Mouse (Mus musculus) 3T3-L1 (cell line): ENCODE results near the gene Cptp.

Experiments
- DNase-seq: peaks from one replicate; pipeline ENCODE4 v3.0.0-alpha.2; 2015; ENCODE audit warnings: low read depth, low spot score

Cptp gene

DNA sequence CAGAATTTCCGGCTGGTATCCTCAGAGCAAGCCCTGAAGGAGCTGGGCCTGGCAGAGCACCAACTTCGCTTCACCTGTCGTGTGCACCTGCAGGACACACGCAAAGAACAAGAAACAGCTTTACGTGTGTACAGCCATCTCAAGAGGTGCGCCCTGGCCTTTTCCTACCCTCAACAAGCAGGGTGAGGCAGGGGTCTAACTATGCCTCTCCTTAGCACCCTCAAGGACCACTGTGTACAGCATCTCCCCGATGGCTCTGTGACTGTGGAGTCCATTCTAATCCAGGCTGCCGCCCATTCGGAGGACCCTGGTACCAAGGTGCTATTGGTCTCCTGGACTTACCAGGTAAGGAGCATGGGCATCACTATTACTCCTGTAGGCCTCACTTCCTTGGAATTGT lies 18.9 kb upstream of the Cptp start:
- DNase-seq: no peak

DNA sequence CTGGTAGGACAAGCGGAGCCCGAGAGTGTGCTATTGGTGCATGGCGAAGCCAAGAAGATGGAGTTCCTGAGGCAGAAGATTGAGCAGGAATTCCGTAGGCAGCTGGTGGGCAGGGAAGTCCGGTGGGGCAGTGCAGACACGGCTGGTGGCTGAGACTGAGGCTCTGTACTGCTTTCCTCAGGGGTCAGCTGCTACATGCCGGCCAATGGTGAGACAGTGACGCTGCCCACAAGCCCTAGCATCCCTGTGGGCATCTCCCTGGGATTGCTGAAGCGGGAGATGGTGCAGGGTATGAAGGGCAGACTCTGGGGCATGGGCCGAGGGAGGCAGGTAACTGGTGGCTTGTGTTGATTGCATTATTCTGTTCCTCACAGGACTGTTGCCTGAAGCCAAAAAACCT lies 18.4 kb upstream of the Cptp start:
- DNase-seq: no peak

DNA sequence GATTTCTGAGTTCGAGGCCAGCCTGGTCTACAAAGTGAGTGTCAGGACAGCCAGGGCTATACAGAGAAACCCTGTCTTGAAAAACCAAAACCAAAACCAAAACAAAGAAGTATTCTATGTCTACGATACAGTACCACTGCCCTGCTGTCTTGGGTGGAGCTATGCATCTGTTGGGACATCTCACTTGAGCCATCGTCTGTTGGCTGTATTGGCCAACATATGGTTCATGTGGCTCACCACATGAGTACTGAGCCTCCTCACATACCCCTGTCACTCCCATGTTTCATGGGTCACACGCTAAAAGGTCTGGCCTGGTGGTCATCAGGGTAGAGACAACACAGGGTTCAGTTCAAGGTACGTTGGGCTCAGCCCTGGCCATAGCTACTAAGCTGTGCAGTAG lies 17.1 kb upstream of the Cptp start:
- no peak for DNase-seq

DNA sequence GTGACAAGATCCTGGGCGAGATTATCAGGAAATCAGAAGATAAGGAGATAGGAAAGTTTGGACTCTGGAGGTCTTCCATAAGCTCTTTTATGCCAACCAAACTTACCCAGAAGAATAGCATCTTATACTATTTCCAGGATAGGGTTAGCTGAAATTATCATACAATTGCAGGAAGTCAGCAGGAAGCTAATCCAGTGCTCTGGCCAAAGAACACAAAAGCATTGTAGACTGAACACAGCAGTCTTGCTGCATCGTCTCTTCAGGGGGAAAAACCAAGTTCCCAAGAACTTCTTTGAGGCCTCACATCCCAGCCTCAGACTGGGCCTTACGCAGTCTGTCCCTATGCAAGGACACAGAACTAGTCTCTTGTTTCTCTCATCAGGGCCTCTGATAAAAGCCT lies 14.3 kb upstream of the Cptp start:
- DNase-seq: no peak

DNA sequence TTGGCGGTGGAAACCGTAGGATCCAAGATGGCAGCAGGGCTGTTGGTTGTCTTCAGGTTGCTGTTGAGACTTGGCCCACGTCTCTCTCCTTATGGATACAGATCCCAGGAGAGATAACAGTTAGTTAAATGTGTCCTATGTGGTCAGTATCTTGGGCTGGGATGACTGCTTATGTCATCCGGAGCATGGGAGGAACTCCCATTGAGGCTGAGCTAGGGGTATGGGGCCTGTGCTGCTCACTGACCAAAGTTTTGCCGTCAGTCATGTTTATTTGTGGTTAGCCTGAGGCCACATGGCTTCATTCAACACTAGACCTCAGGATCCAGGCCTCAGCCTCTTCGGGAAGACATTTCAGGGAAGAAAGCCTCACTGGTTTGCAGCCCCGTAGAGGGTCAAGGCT lies 2.2 kb upstream of the Cptp start:
- DNase-seq: peak; percentile 79

DNA sequence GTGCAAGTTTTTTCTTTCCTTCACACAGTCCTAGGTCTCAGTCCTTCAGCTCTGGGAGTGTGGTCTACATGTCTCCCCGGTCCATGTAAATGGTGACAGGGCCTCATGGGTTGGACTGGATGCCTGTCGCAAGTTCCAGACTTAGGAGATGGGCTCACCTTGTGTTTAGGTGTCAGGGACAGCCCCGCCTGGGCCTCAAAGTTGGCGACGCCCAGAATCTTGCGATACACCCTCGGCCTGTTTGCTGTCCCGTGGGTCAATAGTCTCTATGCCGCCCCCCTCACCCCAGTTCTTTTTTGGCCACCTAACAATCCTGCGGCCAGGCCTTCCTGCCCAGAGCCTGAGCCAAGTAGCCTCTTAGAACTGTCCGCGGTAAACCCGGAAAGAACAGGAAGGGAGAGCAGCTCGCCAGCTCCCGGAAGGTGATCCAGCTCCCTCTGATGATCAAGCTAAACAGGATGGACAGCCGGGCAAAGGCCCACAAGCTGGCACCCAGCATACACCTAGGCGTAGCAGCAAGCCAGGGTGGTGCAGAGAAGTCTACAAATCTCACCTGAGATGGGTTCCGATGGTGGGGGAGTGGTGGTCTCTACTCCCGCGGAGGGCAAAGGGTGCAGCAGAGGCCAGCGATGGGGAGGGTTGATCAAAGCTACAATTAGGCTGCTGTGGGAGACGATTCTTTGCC lies 484 bp downstream of the Cptp start:
- DNase-seq: peak; percentile 68

DNA sequence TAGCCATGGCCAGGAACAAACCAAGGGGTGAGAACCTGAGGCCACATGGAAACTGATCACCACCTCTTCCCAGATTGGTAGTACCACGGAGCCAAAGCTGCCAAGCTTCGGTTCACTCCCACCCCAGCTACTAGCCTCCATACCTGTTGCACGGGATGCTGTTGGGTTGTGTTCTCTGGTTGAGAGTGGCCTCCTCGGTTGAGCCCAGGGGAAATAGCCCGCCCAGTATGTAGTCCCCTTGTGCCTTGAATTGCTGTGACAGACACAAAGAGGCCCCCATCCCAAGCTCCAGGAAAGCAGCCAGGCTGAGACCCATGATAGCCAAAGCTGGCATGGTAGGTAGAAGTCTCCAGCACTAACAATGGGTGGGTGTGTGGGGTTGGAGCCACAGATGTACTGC lies 6.2 kb downstream of the Cptp start, which contains the start of gene Tas1r3:
Tas1r3 (minus strand) TSS at position 362 of the 400 bp plus-strand sequence.
- no peak for DNase-seq

DNA sequence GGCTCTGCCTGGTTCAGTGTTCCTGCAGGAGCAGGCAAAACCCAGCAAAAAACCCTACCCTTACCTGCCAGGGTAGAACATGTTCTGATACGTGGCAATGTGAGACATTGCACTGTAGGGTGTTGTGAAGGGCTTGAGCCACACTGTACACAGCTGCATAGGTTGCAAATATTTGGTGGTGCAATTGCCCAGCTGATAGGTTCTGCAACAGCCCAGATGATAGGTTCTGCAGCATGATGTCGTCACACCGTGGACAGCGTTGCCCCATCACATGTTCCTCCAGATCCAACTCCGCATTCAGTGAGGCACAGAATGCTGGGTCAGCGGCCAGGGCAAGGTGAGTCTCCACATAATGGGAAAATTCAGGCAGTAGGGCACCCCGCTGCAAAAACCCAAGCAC lies 7.5 kb downstream of the Cptp start:
- no peak for DNase-seq

DNA sequence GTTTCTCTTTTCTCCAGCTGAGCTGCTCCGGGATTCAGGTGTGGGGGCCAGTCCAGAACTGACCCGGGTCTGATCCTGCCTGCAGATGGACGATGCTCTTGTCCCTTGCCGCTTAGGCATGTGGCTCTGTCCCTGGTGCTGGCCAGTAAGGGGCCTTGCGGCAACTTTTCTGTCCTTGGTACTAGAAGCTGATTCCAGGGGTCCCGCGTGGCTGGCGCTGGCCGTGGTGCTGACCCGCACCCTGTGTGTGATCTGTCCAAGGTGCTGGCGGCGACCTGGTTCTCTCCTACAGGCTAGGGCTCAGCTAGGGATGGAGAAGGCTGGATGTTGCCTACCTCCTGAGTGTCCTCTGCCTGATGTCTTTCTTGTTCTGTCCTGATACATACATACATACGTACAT lies 9.9 kb downstream of the Cptp start:
- peak; percentile 43 for DNase-seq

DNA sequence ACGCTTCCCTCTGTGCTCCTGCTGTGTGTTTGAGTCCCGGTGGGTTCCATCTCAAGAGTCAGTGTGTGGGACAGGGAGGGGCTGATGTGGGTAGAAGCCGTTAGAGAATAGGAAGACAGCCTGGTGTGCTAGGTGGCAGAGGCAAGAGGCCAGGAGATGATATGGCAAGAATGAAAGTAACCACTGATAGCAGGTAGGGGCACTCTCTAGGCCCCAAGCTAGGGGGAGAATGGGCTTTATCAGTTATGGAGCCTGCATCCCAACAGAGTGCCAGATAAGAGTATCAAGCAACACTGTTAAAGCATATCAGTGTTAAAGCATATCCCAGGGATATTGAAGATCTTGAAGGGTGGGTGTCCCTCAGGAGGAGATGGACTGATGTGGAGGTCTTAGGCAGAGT lies 12.4 kb downstream of the Cptp start:
- DNase-seq: no peak

DNA sequence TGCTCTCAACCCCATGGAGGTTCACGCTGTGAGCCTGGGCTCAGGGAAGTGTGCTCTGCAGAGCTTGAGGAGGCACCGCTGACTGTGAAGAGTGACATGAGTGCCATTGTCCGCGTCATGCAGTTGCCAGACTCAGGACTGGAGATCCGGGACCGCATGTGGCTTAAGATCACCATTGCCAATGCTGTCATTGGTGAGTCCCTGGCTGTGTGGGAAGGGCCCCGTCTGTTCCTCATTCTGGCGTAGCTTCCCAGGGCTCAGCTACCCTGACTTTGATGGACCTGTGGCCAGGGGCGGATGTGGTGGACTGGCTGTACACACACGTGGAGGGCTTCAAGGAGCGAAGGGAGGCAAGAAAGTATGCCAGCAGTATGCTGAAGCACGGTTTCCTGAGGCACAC lies 13.2 kb downstream of the Cptp start:
- no peak for DNase-seq

DNA sequence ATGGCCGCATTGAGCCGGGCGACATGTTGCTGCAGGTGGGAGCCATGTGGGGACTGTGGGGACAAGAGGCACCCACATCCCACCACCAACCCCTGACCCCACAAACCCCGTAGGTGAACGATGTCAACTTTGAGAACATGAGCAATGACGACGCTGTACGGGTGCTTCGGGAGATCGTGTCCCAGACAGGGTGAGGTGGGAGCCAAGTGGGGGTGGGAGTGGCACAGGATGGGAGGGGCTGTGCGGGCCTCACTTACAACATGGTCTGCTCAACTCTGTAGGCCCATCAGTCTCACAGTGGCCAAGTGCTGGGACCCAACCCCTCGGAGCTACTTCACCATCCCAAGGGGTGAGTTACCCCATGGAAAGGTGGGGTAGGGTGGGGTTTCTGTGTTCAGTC lies 14.2 kb downstream of the Cptp start:
- no peak for DNase-seq

DNA sequence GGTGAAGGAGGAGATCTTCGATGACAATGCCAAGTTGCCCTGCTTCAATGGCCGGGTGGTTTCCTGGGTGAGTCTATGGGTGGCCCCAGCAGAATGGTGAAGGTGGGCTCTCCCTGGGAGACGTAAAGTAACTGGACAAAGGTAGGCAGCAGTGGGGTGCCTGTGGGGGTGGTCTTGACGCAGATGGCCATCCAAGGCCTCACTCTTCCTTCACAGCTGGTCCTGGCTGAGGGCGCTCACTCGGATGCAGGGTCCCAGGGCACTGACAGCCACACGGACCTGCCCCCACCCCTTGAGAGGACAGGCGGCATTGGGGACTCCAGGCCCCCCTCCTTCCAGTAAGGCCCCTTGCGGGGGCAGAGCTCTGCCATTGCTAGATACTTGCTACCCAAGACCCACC lies 15.8 kb downstream of the Cptp start:
- DNase-seq: no peak

DNA sequence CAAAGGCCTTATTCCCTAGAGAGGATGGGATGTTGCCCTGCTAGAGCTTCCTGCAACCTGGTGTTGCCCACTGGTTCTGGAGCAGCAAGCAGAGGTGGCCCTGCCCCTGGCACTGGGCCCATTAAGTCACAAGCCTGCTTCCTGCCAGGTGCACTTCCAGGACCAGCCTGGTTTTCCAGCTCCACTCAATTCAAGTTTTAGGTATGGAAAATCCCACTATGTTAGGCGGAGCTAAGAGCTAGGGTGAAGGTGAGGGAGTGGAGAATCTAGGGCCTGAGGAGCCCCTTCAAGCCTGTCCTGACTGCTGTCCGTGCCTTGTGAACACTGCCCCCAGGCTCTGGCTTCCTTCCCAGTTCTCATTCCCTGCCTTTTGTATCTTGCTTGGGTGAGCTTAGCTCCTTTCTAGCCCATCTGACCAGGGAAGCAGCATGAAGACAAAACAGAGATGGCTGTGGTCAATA lies 17.3 kb downstream of the Cptp start:
- DNase-seq: peak; percentile 37

DNA sequence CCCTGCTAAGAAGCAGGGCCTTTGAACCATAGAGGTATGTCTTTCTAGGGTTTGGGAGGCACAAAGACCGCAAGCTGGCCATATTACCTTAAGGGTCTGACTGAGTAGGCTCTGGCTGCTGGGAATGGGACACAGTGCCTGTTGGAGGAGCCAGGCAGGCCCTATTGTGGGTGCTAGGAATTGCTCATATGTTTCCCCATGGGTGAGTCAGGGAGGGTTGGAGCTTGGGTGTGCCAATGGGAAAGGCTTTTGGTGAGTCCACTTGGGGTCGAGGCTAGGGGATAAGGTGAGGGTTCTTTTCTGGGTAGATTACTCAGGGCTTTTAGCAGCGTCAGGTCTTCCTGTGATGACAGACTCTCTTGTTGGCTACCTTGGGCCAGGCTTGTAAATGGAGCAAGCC lies 17.9 kb downstream of the Cptp start:
- DNase-seq: peak; percentile 43

DNA sequence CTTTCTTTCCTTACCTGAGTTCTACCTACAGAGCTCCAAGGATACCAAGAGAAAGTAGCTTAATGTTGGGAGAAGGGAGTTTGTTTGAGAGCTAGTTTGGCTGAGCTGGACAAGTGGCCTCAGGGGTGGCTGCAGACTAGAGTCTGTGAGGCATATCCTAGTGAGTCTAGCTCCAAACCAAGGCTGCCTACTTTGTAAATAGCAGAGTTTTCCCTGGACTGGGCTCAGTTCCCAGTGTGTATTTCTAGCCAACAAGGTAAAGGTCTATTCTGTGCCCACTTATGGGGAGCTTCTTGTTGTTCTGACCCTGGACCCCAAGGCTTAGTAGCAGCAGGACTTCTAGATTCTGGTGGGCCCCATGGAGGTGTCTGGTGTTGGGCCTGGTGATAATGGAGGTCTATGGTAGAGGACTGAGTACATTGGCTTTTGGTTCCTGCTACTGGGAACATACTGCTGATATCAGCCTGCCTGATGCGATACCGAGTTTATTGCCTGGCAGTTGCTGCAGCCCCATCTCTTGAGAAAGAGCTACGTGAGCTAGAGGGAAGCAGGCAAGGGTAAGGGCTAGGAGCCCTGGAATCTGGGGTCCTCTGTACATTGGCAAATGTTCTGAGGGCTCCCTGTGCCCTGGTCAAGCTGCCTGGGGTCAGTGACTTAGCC lies 19.3 kb downstream of the Cptp start:
- no peak for DNase-seq

DNA sequence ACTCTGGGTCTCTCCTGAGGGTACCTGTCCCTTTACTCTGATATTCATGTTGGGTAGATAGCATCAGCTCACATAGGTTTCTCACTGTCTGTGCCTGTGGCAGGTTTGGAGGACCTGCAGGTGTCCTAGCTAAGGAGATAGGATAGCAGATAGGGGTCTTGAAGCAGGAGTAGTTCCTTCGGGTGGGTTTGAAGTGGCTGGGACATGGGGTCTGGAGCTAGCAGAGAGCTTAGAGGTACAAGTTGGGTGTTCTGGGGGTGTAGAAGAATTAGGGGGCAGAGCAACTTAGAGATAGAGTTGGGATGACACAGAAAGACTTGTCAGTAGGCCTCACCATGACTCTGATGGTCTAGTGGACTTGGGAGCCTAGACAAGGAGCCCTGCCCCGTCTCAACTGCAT lies 19.8 kb downstream of the Cptp start:
- DNase-seq: no peak

DNA sequence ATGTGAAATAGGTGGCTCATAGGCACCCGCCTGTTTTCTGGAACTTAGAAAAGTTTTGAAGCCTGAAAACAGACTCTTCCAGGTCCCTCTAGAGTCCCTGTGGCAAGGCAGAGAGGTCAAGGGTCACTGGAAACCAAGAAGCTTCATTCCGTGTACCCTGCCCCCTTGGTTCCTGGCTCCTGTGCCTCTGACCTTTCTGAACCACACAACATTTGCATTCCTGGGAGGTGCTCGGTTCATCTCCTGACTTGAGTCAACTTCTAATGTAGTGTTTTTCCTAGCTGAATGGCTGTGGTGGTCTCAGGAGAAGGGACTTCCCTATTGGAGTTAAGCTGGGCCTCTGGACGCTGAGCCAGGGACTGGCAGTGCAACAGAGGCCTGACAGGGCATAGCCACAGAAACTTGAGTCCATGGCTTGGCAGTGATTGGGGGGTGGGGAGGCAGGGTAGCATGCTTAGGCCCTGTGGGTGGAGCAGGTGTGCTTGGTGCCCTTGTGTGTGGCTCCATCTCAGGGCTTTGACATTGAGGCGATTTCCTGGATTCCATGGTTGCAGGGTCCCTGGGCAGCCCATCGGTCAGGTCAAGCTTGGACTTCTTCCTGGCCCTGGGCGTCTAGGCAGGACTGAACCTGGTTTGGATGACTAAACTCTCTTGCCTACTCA lies 20.7 kb downstream of the Cptp start:
- no peak for DNase-seq

DNA sequence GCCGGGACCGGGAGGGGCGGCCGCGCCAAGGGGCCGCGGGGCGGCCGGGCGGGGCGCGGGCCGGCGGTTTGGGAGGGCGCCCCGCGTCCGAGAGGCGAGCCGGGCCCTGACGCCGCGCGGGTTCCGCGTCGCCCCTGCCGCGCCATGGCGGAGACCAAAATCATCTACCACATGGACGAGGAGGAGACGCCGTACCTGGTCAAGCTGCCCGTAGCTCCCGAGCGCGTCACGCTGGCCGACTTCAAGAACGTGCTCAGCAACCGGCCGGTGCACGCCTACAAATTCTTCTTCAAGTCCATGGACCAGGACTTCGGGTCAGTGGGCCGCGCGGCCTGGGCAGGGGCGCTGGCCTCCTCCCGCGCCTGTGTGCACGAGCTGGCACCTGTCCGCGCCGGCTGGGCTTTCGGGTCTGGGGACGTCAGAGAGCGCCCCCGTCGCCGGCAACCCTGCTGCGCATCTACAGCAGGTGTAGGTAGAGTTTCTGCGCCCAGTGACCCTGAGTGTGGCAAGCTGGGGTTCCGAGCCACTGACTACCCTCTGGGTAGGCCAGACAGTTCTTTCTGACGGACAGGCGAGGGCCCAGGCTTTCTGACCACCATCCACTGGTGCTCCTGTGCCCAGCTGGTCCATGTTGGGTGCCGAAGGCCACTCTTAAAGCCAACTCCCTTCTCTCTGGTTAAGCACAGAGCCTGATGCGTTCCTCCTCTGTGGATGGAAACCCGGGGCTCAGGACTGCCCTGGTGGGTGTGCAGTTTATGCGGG lies 21.5 kb downstream of the Cptp start:
- DNase-seq: peak; percentile 49

DNA sequence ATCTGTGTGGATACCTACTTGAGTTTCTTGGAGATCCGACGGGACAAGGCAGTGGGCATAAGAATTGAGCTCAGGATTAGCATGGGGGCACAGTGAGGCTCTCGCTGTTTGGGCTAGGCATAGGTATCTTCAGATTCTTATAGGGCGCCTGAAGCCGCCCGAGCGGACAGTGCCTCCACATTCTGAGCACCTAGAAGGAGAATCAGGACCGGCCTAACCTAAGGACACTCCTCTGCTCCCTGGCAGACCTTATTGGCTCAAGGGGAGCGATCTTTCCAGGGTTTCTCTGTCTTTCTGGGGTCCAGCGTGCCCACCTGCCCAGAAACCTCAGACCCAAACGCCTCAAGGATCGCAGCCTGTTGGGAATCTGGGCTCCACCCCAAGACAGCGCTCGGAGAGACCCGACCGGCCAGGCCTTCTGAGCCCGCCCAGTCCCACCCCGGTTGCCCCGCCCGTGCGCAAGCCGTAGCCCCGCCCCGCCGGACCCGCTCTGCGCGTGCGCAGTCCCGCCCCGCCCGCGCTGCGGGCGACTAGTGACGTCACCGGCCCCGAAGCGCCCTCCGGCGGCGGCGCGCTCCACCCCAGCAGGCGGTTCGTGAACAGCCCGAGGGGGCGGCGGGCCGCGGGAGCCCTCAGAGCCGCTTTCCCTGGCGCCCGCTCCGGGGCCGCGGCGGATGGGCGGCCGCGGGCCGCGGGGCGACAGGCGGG lies 22.2 kb downstream of the Cptp start, which contains the start of gene Dvl1:
Dvl1 (plus strand) TSS at position 532 of the 708 bp plus-strand sequence.
- DNase-seq: peak; percentile 73

DNA sequence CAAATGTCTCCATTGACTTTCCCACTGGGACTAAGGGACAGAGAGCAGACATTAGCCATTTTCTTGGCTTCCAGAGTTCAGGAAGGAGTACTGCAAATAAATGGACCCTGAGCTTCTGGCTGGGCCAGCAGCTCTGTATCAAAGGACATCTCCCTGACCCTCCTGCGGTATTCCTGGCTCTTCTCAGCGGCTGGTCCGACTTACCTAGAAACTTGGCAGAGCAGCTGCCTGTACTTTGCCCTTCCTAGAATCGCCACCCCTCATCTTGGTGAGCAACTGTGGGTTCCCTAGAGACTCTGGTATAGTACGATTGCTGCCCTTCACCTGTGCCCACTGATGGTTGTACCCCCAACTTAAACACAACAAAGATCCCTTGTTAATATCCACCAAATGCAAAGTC lies 26.0 kb downstream of the Cptp start:
- DNase-seq: no peak
